Mouse (Mus musculus): ENCODE data around the gene Tmem30b.

- no peak for TF ChIP-seq USF1 (IDR thresholded peaks at IDR 0.05; ENCODE audit: low read depth)
- no peak for TF ChIP-seq MAX (IDR thresholded peaks at IDR 0.05; ENCODE audit: low read depth)
- TF ChIP-seq POLR2A (IDR thresholded peaks at IDR 0.05; ENCODE audit: insufficient read length, low read depth), result no peak
- no peak for TF ChIP-seq TCF12 (IDR thresholded peaks at IDR 0.05; ENCODE audit: insufficient read depth, poor library complexity, severe bottlenecking)
- TF ChIP-seq REST (IDR thresholded peaks at IDR 0.05; ENCODE audit: insufficient read depth, insufficient read length), result no peak
- TF ChIP-seq MYOD1 (IDR thresholded peaks at IDR 0.05; ENCODE audit: control insufficient read depth in 1 of 3, insufficient read length in 2 of 3, low read depth in 2 of 3), result no peak
- TF ChIP-seq MYOG (IDR thresholded peaks at IDR 0.05; ENCODE audit: control insufficient read depth in 1 of 3, insufficient read depth in 1 of 3, insufficient read length in 2 of 3, low read depth in 2 of 3), result no peak
- no peak for TF ChIP-seq POLR2AphosphoS2 (IDR thresholded peaks at IDR 0.05; ENCODE audit: insufficient read length, low read depth)
- TF ChIP-seq CEBPB (IDR thresholded peaks at IDR 0.05; ENCODE audit: insufficient read depth, poor library complexity, severe bottlenecking), result no peak
- TF ChIP-seq E2F4 (IDR thresholded peaks at IDR 0.05; ENCODE audit: insufficient read depth), result no peak
- no peak for TF ChIP-seq SRF (IDR thresholded peaks at IDR 0.05; ENCODE audit: control insufficient read depth, insufficient read length, low read depth)
- TF ChIP-seq TCF3 (IDR thresholded peaks at IDR 0.05; ENCODE audit: insufficient read length, low read depth), result no peak
These were observed 32.2 kb downstream of the Tmem30b start for GRCm38 (mm10) chr12:73513958-73514357.

All from myocyte (in vitro differentiated cells).